Mouse (Mus musculus) B cell, adult 2 months (primary cell): ENCODE results near the gene Fam20b.

ENCODE experiments used
- DNase-seq, 2 experiments: peaks; one replicate each; pipeline ENCODE4 v3.0.0; 2022

The Fam20b gene

DNA sequence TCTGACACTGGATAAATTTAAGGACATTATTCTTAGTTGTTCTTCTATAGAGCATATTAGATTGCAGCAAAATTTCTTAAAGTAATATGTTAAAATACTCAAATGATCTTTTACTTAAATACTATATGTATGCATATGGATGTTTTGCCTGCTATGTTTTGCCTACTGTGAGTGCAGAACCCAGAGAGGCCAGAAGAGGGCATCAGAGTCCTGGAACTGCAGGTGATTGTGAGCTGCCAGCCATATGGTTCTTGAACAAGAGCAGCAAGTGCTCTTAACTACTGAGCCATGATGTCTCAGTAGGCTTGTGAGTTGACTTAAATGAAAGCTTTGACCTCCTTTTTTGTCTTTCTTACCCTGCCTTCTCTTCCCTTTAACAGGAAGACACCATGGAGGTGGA, 87.9 kb downstream of the Fam20b start:
- peak; percentile 55 to 61 for DNase-seq

DNA sequence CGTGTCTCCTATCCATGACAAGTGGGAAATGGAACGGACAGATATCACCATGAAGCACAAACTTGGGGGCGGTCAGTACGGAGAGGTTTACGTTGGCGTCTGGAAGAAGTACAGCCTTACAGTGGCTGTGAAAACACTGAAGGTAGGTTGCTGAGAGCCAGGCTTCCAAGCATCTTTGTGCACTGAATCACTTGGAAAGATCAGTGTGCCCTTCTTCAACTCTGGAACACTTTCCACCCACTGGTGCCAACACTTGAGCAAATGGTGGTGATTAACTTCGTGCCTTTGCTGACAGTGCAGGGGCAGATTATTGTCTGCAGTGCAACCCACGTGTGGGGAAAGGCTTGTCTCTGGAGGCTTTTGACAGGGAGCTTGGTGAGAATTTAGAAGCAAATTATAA, 88.9 kb downstream of the Fam20b start:
- no peak for DNase-seq
